8 mouse cellular contexts compared by ENCODE assay signal in the genomic region with DNA sequence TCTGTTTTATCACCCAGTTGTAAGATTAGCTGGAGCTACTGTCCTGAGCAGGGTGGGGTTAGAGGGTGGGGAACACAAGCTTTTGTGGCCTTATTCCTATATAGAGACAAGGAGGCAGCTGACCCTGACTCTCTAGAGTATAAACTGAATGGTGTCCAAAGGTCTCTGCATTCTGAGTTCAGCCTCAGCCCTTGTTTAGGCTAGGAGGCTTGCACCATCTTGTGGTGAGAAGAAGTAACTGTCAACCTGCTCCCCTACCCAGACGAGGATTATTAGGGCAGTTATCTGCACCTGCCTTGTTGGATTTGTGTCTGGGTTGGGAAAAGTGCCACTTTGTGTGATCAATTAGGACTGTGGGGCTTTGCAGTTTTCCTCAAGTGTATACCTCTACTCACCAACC. TPM values are rescaled to one million over a fixed set of nuclear protein-coding genes. Genes with fewer than 3 reads are reported as not detected.
DNase-seq lines count a peak whose midpoint lies in the region.

No protein-coding gene starts in this region.

- intact Hi-C loops in gastrocnemius, postnatal 14 days (cut with DNase I; ENCODE audit: low total_unique reads), result loop anchor here (10.0 kb wide), 1 partner anchor 54 kb away; no protein-coding TSS in a partner anchor

- peak; percentile 56 for DNase-seq in gastrocnemius, adult 18-20 months (ENCODE audit: low spot score)
- DNase-seq in gastrocnemius, postnatal 14 days, result no peak
- peak; percentile 37 to 51 for DNase-seq in B cell, adult 2 months
- DNase-seq in brain, adult 2 months (ENCODE audit: low read depth, low spot score), result peak; percentile 79
- peak; percentile 59 to 64 for DNase-seq in kidney, postnatal 36 days
- DNase-seq in ovary, postnatal 36 days (ENCODE audit: low spot score), result no peak
- DNase-seq in urinary bladder, postnatal 10 days (ENCODE audit: low spot score), result no peak
- no peak for DNase-seq in layer of hippocampus, postnatal 36 days

RNA-seq across cellular contexts. Expression of gene Gramd2, which starts 1.6 kb away (rescaled TPM):
- under 1 TPM in 1 of 2 experiments, not detected in 1; 0.07 TPM for total RNA-seq in gastrocnemius, adult 18-20 months (2021)
- under 1 TPM; 0.09 to 0.18 TPM for total RNA-seq in gastrocnemius, postnatal 14 days (2021)
- 1 to 10 TPM; 5.0 to 6.9 TPM for total RNA-seq in layer of hippocampus, postnatal 36 days (2021)

RNA-seq across cellular contexts. Expression of gene Pkm, which starts 22.1 kb away (rescaled TPM):
- total RNA-seq in gastrocnemius, adult 18-20 months (2021), result 1,000 to 10,000 TPM; 2,790 to 2,981 TPM
- 1,000 to 10,000 TPM; 2,510 to 2,651 TPM for total RNA-seq in gastrocnemius, postnatal 14 days (2021)
- 1,000 to 10,000 TPM; 1,284 to 1,365 TPM for total RNA-seq in layer of hippocampus, postnatal 36 days (2021)

Comparison
In these comparisons a context has a peak if more than half of its experiments do, and no peak if none do; other contexts are left out.
1. DNase-seq: peak in gastrocnemius, adult 18-20 months (single experiment), B cell, adult 2 months (2 of 2), brain, adult 2 months (single experiment) and kidney, postnatal 36 days (2 of 2); none in gastrocnemius, postnatal 14 days (single experiment), ovary, postnatal 36 days (single experiment), urinary bladder, postnatal 10 days (single experiment) and layer of hippocampus, postnatal 36 days (0 of 2).
2. RNA of gene Gramd2, which starts 1.6 kb away (total RNA-seq): 5.0 to 6.9 TPM in layer of hippocampus, postnatal 36 days; 0.07 TPM in gastrocnemius, adult 18-20 months and 0.09 to 0.18 TPM in gastrocnemius, postnatal 14 days; every median in the first group is over 4 times any median in the second.